Mouse (Mus musculus): ENCODE data around the gene Nr1i3. TPM values are rescaled to one million over a fixed set of nuclear protein-coding genes. Genes with fewer than 3 reads are reported as not detected.

Nr1i3 gene
- polyA plus RNA-seq, 1 experiment = 0.23 TPM

- H3K27ac ChIP-seq (ENCODE audit: insufficient read depth, low read length) = no peak overlapping the region
- no peak for DNase-seq
- TF ChIP-seq POLR2A (IDR thresholded peaks at IDR 0.05; ENCODE audit: borderline replicate concordance, insufficient read depth, low read length) (no peak), CTCF (IDR thresholded peaks at IDR 0.05; ENCODE audit: borderline replicate concordance, insufficient read depth, low read depth, low read length) (no peak)
- no peak overlapping the region for H3K4me3 ChIP-seq (replicated peaks; ENCODE audit: insufficient read depth, low read depth, low read length)
- peaks cover 4% of the 10 kb centered on the region; the same call in 1 of the 2 replicates for H3K4me1 ChIP-seq (ENCODE audit: control insufficient read depth, insufficient read depth, low read length)
- WGBS = 77% methylated on average over 17 of the region's 17 CpGs
- H3K27me3 ChIP-seq (ENCODE audit: control insufficient read depth, insufficient read depth, low read length) = no peaks in the 10 kb centered on the region
Observed at GRCm38 (mm10) chr1:171258921-171259320, 45.2 kb downstream of the Nr1i3 start.

GRCm38 (mm10) chr1:171260316-171260715 lies 46.5 kb downstream of the Nr1i3 start:
- H3K4me3 ChIP-seq (replicated peaks; ENCODE audit: insufficient read depth, low read depth, low read length) = no peak overlapping the region
- WGBS = 83% methylated on average over 3 of the region's 3 CpGs
- no peaks in the 10 kb centered on the region for H3K27me3 ChIP-seq (ENCODE audit: control insufficient read depth, insufficient read depth, low read length)
- no peak for TF ChIP-seq POLR2A (IDR thresholded peaks at IDR 0.05; ENCODE audit: borderline replicate concordance, insufficient read depth, low read length)
- no peak for TF ChIP-seq CTCF (IDR thresholded peaks at IDR 0.05; ENCODE audit: borderline replicate concordance, insufficient read depth, low read depth, low read length)
- no peak overlapping the region for H3K27ac ChIP-seq (ENCODE audit: insufficient read depth, low read length)
- no peak for DNase-seq
- H3K4me1 ChIP-seq (ENCODE audit: control insufficient read depth, insufficient read depth, low read length) = peaks cover 4% of the 10 kb centered on the region; the same call in 1 of the 2 replicates

- Histone ChIP-seq H3K27ac (ENCODE audit: insufficient read depth, low read length) (no peak overlapping the region), H3K4me1 (ENCODE audit: control insufficient read depth, insufficient read depth, low read length) (peaks cover 4% of the 10 kb centered on the region; the same call in 1 of the 2 replicates), H3K27me3 (ENCODE audit: control insufficient read depth, insufficient read depth, low read length) (no peaks in the 10 kb centered on the region), H3K4me3 (replicated peaks; ENCODE audit: insufficient read depth, low read depth, low read length) (peak overlapping the region; percentile 40)
- no peak for TF ChIP-seq CTCF (IDR thresholded peaks at IDR 0.05; ENCODE audit: borderline replicate concordance, insufficient read depth, low read depth, low read length)
- no peak for TF ChIP-seq POLR2A (IDR thresholded peaks at IDR 0.05; ENCODE audit: borderline replicate concordance, insufficient read depth, low read length)
- WGBS = 2% methylated on average over 8 of the region's 8 CpGs
- peak in 1 of 2 experiments; percentile 45 for DNase-seq
Observed at GRCm38 (mm10) chr1:171262594-171263130, 48.9 kb downstream of the Nr1i3 start.

- DNase-seq = peak in 1 of 2 experiments; percentile 63
- no peak overlapping the region for H3K27ac ChIP-seq (ENCODE audit: insufficient read depth, low read length)
- 0% methylated on average over 2 of the region's 2 CpGs for WGBS
- peaks cover 4% of the 10 kb centered on the region; the same call in 1 of the 2 replicates for H3K4me1 ChIP-seq (ENCODE audit: control insufficient read depth, insufficient read depth, low read length)
- no peak overlapping the region for H3K4me3 ChIP-seq (replicated peaks; ENCODE audit: insufficient read depth, low read depth, low read length)
- H3K27me3 ChIP-seq (ENCODE audit: control insufficient read depth, insufficient read depth, low read length) = no peaks in the 10 kb centered on the region
- TF ChIP-seq CTCF (IDR thresholded peaks at IDR 0.05; ENCODE audit: borderline replicate concordance, insufficient read depth, low read depth, low read length) (no peak), POLR2A (IDR thresholded peaks at IDR 0.05; ENCODE audit: borderline replicate concordance, insufficient read depth, low read length) (no peak)
Observed at GRCm38 (mm10) chr1:171263185-171263611, 49.4 kb downstream of the Nr1i3 start.

GRCm38 (mm10) chr1:171263666-171264461 lies 50.1 kb downstream of the Nr1i3 start:
- no peaks in the 10 kb centered on the region for H3K27me3 ChIP-seq (ENCODE audit: control insufficient read depth, insufficient read depth, low read length)
- no peak for DNase-seq
- H3K4me3 ChIP-seq (replicated peaks; ENCODE audit: insufficient read depth, low read depth, low read length) = no peak overlapping the region
- TF ChIP-seq POLR2A (IDR thresholded peaks at IDR 0.05; ENCODE audit: borderline replicate concordance, insufficient read depth, low read length) = no peak
- TF ChIP-seq CTCF (IDR thresholded peaks at IDR 0.05; ENCODE audit: borderline replicate concordance, insufficient read depth, low read depth, low read length) = no peak
- WGBS = 65% methylated on average over 3 of the region's 3 CpGs
- no peak overlapping the region for H3K27ac ChIP-seq (ENCODE audit: insufficient read depth, low read length)
- H3K4me1 ChIP-seq (ENCODE audit: control insufficient read depth, insufficient read depth, low read length) = peaks cover 4% of the 10 kb centered on the region; the same call in 1 of the 2 replicates

- no peak overlapping the region for H3K27ac ChIP-seq (ENCODE audit: insufficient read depth, low read length)
- 61% methylated on average over 4 of the region's 4 CpGs for WGBS
- H3K4me1 ChIP-seq (ENCODE audit: control insufficient read depth, insufficient read depth, low read length) = peaks cover 4% of the 10 kb centered on the region; the same call in 1 of the 2 replicates
- no peak for DNase-seq
- no peaks in the 10 kb centered on the region for H3K27me3 ChIP-seq (ENCODE audit: control insufficient read depth, insufficient read depth, low read length)
- no peak overlapping the region for H3K4me3 ChIP-seq (replicated peaks; ENCODE audit: insufficient read depth, low read depth, low read length)
- TF ChIP-seq POLR2A (IDR thresholded peaks at IDR 0.05; ENCODE audit: borderline replicate concordance, insufficient read depth, low read length) (no peak), CTCF (IDR thresholded peaks at IDR 0.05; ENCODE audit: borderline replicate concordance, insufficient read depth, low read depth, low read length) (no peak)
Observed at GRCm38 (mm10) chr1:171265971-171266744, 52.4 kb downstream of the Nr1i3 start.

GRCm38 (mm10) chr1:171268341-171268740 lies 54.6 kb downstream of the Nr1i3 start:
- 63% methylated on average over 1 of the region's 1 CpGs for WGBS
- Histone ChIP-seq H3K27me3 (ENCODE audit: control insufficient read depth, insufficient read depth, low read length) (no peaks in the 10 kb centered on the region), H3K27ac (ENCODE audit: insufficient read depth, low read length) (no peak overlapping the region), H3K4me3 (replicated peaks; ENCODE audit: insufficient read depth, low read depth, low read length) (no peak overlapping the region), H3K4me1 (ENCODE audit: control insufficient read depth, insufficient read depth, low read length) (no peaks in the 10 kb centered on the region)
- DNase-seq = no peak
- TF ChIP-seq CTCF (IDR thresholded peaks at IDR 0.05; ENCODE audit: borderline replicate concordance, insufficient read depth, low read depth, low read length) (no peak), POLR2A (IDR thresholded peaks at IDR 0.05; ENCODE audit: borderline replicate concordance, insufficient read depth, low read length) (no peak)

All from cerebellum, adult 2 months (tissue).